In the genomic region with DNA sequence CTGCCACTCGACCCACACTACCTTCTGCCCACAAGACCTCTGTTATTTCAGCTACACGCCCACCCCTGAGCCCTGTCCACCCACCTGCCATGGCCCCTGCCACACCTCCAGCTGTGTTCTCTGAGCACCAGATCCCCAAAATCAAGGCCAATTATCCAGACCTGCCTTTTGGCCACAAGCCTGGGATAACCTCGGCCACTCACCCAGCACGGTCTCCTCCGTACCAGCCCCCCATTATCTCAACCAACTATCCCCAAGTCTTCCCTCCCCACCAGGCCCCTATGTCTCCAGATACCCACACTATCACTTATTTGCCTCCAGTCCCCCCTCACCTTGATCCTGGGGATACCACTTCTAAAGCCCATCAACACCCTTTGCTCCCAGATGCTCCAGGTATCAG, we compare ENCODE assay signal across 10 mouse cellular contexts. TPM values are rescaled to one million over a fixed set of nuclear protein-coding genes. Genes with fewer than 3 reads are reported as not detected.
DNase-seq lines count a peak whose midpoint lies in the region; ATAC-seq and TF ChIP-seq lines count a peak whose summit lies in the region.
"Had no signal": no experiment of that assay in that cellular context is flagged by ENCODE, and none has a peak within 500 bp of the region (broad histone marks: within the 10 kb centered on the region; RNA-seq: fewer than 3 reads in every experiment).

No protein-coding gene starts in this region.

- 88% methylated on average over 5 of the region's 5 CpGs for WGBS in forebrain, embryonic 12.5 days
- 84% methylated on average over 5 of the region's 5 CpGs for WGBS in forebrain, embryonic 14.5 days
- 74% methylated on average over 5 of the region's 5 CpGs for WGBS in liver, embryonic 11.5 days
- WGBS in liver, postnatal 0 days (ENCODE audit: insufficient replicate concordance): 77% methylated on average over 5 of the region's 5 CpGs
- 91% methylated on average over 5 of the region's 5 CpGs for WGBS in hindbrain, embryonic 13.5 days
- 87% methylated on average over 5 of the region's 5 CpGs for WGBS in neural tube, embryonic 12.5 days

- no peaks in the 10 kb centered on the region for H3K9me3 ChIP-seq in forebrain, embryonic 12.5 days
- no peaks in the 10 kb centered on the region for H3K9me3 ChIP-seq in forebrain, embryonic 14.5 days (replicated peaks; ENCODE audit: control insufficient read depth, low read length)
- H3K9me3 ChIP-seq in liver, embryonic 11.5 days (ENCODE audit: control insufficient read depth, low read length): no peaks in the 10 kb centered on the region
- H3K9me3 ChIP-seq in liver, postnatal 0 days (ENCODE audit: low read length): no peaks in the 10 kb centered on the region
- no peaks in the 10 kb centered on the region for H3K9me3 ChIP-seq in hindbrain, embryonic 13.5 days
- H3K9me3 ChIP-seq in neural tube, embryonic 12.5 days: no peaks in the 10 kb centered on the region
- H3K9me3 ChIP-seq: megakaryocyte, embryonic 14.5 days had no signal

- no peak for TF ChIP-seq CTCF in liver, postnatal 0 days (IDR thresholded peaks at IDR 0.05; ENCODE audit: low read depth)

- no peak for ATAC-seq in forebrain, embryonic 12.5 days (ENCODE audit: low FRiP score)
- no peak for ATAC-seq in forebrain, embryonic 14.5 days
- ATAC-seq in liver, embryonic 11.5 days (replicated peaks; ENCODE audit: low FRiP score): no peak
- no peak for ATAC-seq in liver, postnatal 0 days
- ATAC-seq in hindbrain, embryonic 13.5 days (ENCODE audit: low FRiP score): no peak
- no peak for ATAC-seq in neural tube, embryonic 12.5 days (ENCODE audit: low FRiP score, low read depth)

- no peak for DNase-seq in forebrain, embryonic 14.5 days (ENCODE audit: low spot score)
- DNase-seq in liver, embryonic 11.5 days (ENCODE audit: low spot score): no peak
- DNase-seq in liver, postnatal 0 days: no peak
- no peak for DNase-seq in left cerebral cortex, adult 8-10 months (ENCODE audit: low spot score in 2 of 2)
- no peak for DNase-seq in kidney, postnatal 36 days

- H3K4me1 ChIP-seq in forebrain, embryonic 12.5 days: peaks cover 54% of the 10 kb centered on the region
- peaks cover 24% of the 10 kb centered on the region for H3K4me1 ChIP-seq in forebrain, embryonic 14.5 days (ENCODE audit: control insufficient read depth, insufficient read depth, low read length)
- H3K4me1 ChIP-seq in liver, embryonic 11.5 days (replicated peaks; ENCODE audit: control insufficient read depth, insufficient read depth, low read length): peaks cover 62% of the 10 kb centered on the region
- H3K4me1 ChIP-seq in liver, postnatal 0 days (ENCODE audit: insufficient read depth): peaks cover 28% of the 10 kb centered on the region
- H3K4me1 ChIP-seq in hindbrain, embryonic 13.5 days (replicated peaks): peaks cover 52% of the 10 kb centered on the region
- H3K4me1 ChIP-seq in neural tube, embryonic 12.5 days: peaks cover 57% of the 10 kb centered on the region

- no peaks in the 10 kb centered on the region for H3K36me3 ChIP-seq in forebrain, embryonic 12.5 days (replicated peaks)
- no peaks in the 10 kb centered on the region for H3K36me3 ChIP-seq in forebrain, embryonic 14.5 days (ENCODE audit: control insufficient read depth, insufficient read depth, low read length)
- H3K36me3 ChIP-seq in liver, embryonic 11.5 days (ENCODE audit: control insufficient read depth, insufficient read depth, low read length): no peaks in the 10 kb centered on the region
- H3K36me3 ChIP-seq in liver, postnatal 0 days (replicated peaks; ENCODE audit: insufficient read depth, low read length): no peaks in the 10 kb centered on the region
- H3K36me3 ChIP-seq in hindbrain, embryonic 13.5 days: no peaks in the 10 kb centered on the region
- H3K36me3 ChIP-seq in neural tube, embryonic 12.5 days: no peaks in the 10 kb centered on the region

- no peak overlapping the region for H3K4me3 ChIP-seq in forebrain, embryonic 12.5 days (replicated peaks)
- no peak overlapping the region for H3K4me3 ChIP-seq in forebrain, embryonic 14.5 days (ENCODE audit: low read depth, low read length)
- peak overlapping the region; percentile 59; the same call in 1 of the 2 replicates for H3K4me3 ChIP-seq in liver, embryonic 11.5 days (ENCODE audit: low read depth, low read length)
- no peak overlapping the region for H3K4me3 ChIP-seq in liver, postnatal 0 days (ENCODE audit: low read depth, low read length)
- H3K4me3 ChIP-seq in hindbrain, embryonic 13.5 days: peak overlapping the region; percentile 45; the same call in 1 of the 2 replicates
- no peak overlapping the region for H3K4me3 ChIP-seq in neural tube, embryonic 12.5 days
- H3K4me3 ChIP-seq: megakaryocyte, embryonic 14.5 days had no signal

- no peak overlapping the region for H3K9ac ChIP-seq in forebrain, embryonic 12.5 days
- no peak overlapping the region for H3K9ac ChIP-seq in forebrain, embryonic 14.5 days (ENCODE audit: low read length)
- H3K9ac ChIP-seq in liver, embryonic 11.5 days (ENCODE audit: low read depth, low read length): no peak overlapping the region
- H3K9ac ChIP-seq in liver, postnatal 0 days (replicated peaks): no peak overlapping the region
- 0 out of 2 replicates have a peak overlapping the region, but pooled peaks have one; percentile 29 for H3K9ac ChIP-seq in hindbrain, embryonic 13.5 days
- no peak overlapping the region for H3K9ac ChIP-seq in neural tube, embryonic 12.5 days

- no peak for TF ChIP-seq EP300 in liver, postnatal 0 days (IDR thresholded peaks at IDR 0.05; ENCODE audit: low read depth)

- H3K27me3 ChIP-seq in forebrain, embryonic 12.5 days: peaks cover 68% of the 10 kb centered on the region
- H3K27me3 ChIP-seq in forebrain, embryonic 14.5 days (replicated peaks; ENCODE audit: control insufficient read depth, insufficient read depth, low read length): peaks cover 15% of the 10 kb centered on the region
- peaks cover 41% of the 10 kb centered on the region for H3K27me3 ChIP-seq in liver, embryonic 11.5 days (replicated peaks; ENCODE audit: control insufficient read depth, insufficient read depth, low read length)
- H3K27me3 ChIP-seq in liver, postnatal 0 days (ENCODE audit: insufficient read depth, low read length): peaks cover 55% of the 10 kb centered on the region
- peaks cover 73% of the 10 kb centered on the region for H3K27me3 ChIP-seq in hindbrain, embryonic 13.5 days
- peaks cover 55% of the 10 kb centered on the region for H3K27me3 ChIP-seq in neural tube, embryonic 12.5 days (replicated peaks)

- H3K27ac ChIP-seq in forebrain, embryonic 12.5 days: no peak overlapping the region
- H3K27ac ChIP-seq in forebrain, embryonic 14.5 days (ENCODE audit: low read depth, low read length): no peak overlapping the region
- no peak overlapping the region for H3K27ac ChIP-seq in liver, embryonic 11.5 days (ENCODE audit: low read depth, low read length)
- no peak overlapping the region for H3K27ac ChIP-seq in liver, postnatal 0 days (ENCODE audit: low read depth)
- no peak overlapping the region for H3K27ac ChIP-seq in hindbrain, embryonic 13.5 days
- no peak overlapping the region for H3K27ac ChIP-seq in neural tube, embryonic 12.5 days

- H3K4me2 ChIP-seq in forebrain, embryonic 12.5 days: peak overlapping the region; percentile 11; the same call in 1 of the 2 replicates
- no peak overlapping the region for H3K4me2 ChIP-seq in forebrain, embryonic 14.5 days (ENCODE audit: low read length)
- H3K4me2 ChIP-seq in liver, embryonic 11.5 days: peak overlapping the region; percentile 95
- no peak overlapping the region for H3K4me2 ChIP-seq in liver, postnatal 0 days (ENCODE audit: low read depth, low read length)
- peak overlapping the region; percentile 76 for H3K4me2 ChIP-seq in hindbrain, embryonic 13.5 days
- H3K4me2 ChIP-seq in neural tube, embryonic 12.5 days (replicated peaks): peak overlapping the region; percentile 86

RNA-seq across cellular contexts. Expression of a gene that starts 1.6 kb away (rescaled TPM):
- 16.4 and 17.1 TPM in 2 replicates for polyA plus RNA-seq in forebrain, embryonic 12.5 days (2016; fragmentation: Nextera tagmentation; extraction: Ambion mirVana)
- 12.5 and 16.2 TPM in 2 replicates for polyA plus RNA-seq in forebrain, embryonic 14.5 days (2014; fragmentation: Nextera tagmentation; extraction: Ambion mirVana)
- 28.6 and 29.3 TPM in 2 replicates for polyA plus RNA-seq in liver, embryonic 11.5 days (2014; fragmentation: Nextera tagmentation; extraction: Ambion mirVana)
- 2.0 and 2.4 TPM in 2 replicates for polyA plus RNA-seq in liver, postnatal 0 days (2015; fragmentation: Nextera tagmentation; extraction: Ambion mirVana)
- polyA plus RNA-seq in hindbrain, embryonic 13.5 days (2015; fragmentation: Nextera tagmentation; extraction: Ambion mirVana): 19.1 and 20.4 TPM in 2 replicates
- 22.9 and 26.3 TPM in 2 replicates for polyA plus RNA-seq in neural tube, embryonic 12.5 days (2016; fragmentation: Nextera tagmentation; extraction: Ambion mirVana)
- total RNA-seq in left cerebral cortex, adult 8-10 months (2022): 1 to 10 TPM; 5.3 to 6.6 (median 6.1) TPM

RNA-seq across cellular contexts. Expression of a gene that starts 15.8 kb away (rescaled TPM):
- polyA plus RNA-seq in forebrain, embryonic 12.5 days (2016; fragmentation: Nextera tagmentation; extraction: Ambion mirVana): 1.7 and 2.0 TPM in 2 replicates
- polyA plus RNA-seq in forebrain, embryonic 14.5 days (2014; fragmentation: Nextera tagmentation; extraction: Ambion mirVana): 5.4 and 7.5 TPM in 2 replicates
- polyA plus RNA-seq in liver, embryonic 11.5 days (2014; fragmentation: Nextera tagmentation; extraction: Ambion mirVana): 2.6 TPM in 2 replicates
- polyA plus RNA-seq in liver, postnatal 0 days (2015; fragmentation: Nextera tagmentation; extraction: Ambion mirVana): 0.79 and 0.96 TPM in 2 replicates
- polyA plus RNA-seq in hindbrain, embryonic 13.5 days (2015; fragmentation: Nextera tagmentation; extraction: Ambion mirVana): 6.2 and 8.4 TPM in 2 replicates
- polyA plus RNA-seq in neural tube, embryonic 12.5 days (2016; fragmentation: Nextera tagmentation; extraction: Ambion mirVana): 2.5 and 2.8 TPM in 2 replicates
- total RNA-seq in left cerebral cortex, adult 8-10 months (2022): 100 to 1,000 TPM; 135 to 156 (median 139) TPM
- total RNA-seq: common myeloid progenitor, adult 5-6 weeks had no signal

RNA-seq across cellular contexts. Expression of a gene that starts 18.9 kb away (rescaled TPM):
- 54.4 and 56.4 TPM in 2 replicates for polyA plus RNA-seq in forebrain, embryonic 12.5 days (2016; fragmentation: Nextera tagmentation; extraction: Ambion mirVana)
- polyA plus RNA-seq in forebrain, embryonic 14.5 days (2014; fragmentation: Nextera tagmentation; extraction: Ambion mirVana): 71.6 and 95.5 TPM in 2 replicates
- 77.8 and 83.4 TPM in 2 replicates for polyA plus RNA-seq in liver, embryonic 11.5 days (2014; fragmentation: Nextera tagmentation; extraction: Ambion mirVana)
- polyA plus RNA-seq in liver, postnatal 0 days (2015; fragmentation: Nextera tagmentation; extraction: Ambion mirVana): 84.0 and 87.5 TPM in 2 replicates
- polyA plus RNA-seq in hindbrain, embryonic 13.5 days (2015; fragmentation: Nextera tagmentation; extraction: Ambion mirVana): 57.6 and 58.2 TPM in 2 replicates
- 66.3 and 69.1 TPM in 2 replicates for polyA plus RNA-seq in neural tube, embryonic 12.5 days (2016; fragmentation: Nextera tagmentation; extraction: Ambion mirVana)
- total RNA-seq in left cerebral cortex, adult 8-10 months (2022): 10 to 100 TPM; 25.3 to 31.3 (median 28.6) TPM

RNA-seq across cellular contexts. Expression of a gene that starts 19.2 kb away (rescaled TPM):
- 0.87 and 1.6 TPM in 2 replicates for polyA plus RNA-seq in forebrain, embryonic 12.5 days (2016; fragmentation: Nextera tagmentation; extraction: Ambion mirVana)
- 1.3 and 1.4 TPM in 2 replicates for polyA plus RNA-seq in forebrain, embryonic 14.5 days (2014; fragmentation: Nextera tagmentation; extraction: Ambion mirVana)
- polyA plus RNA-seq in liver, embryonic 11.5 days (2014; fragmentation: Nextera tagmentation; extraction: Ambion mirVana): 1.3 and 1.4 TPM in 2 replicates
- polyA plus RNA-seq in liver, postnatal 0 days (2015; fragmentation: Nextera tagmentation; extraction: Ambion mirVana): 0.21 and 0.36 TPM in 2 replicates
- polyA plus RNA-seq in hindbrain, embryonic 13.5 days (2015; fragmentation: Nextera tagmentation; extraction: Ambion mirVana): 1.1 and 1.5 TPM in 2 replicates
- 2.0 and 2.5 TPM in 2 replicates for polyA plus RNA-seq in neural tube, embryonic 12.5 days (2016; fragmentation: Nextera tagmentation; extraction: Ambion mirVana)
- total RNA-seq in left cerebral cortex, adult 8-10 months (2022): 10 to 100 TPM; 72.9 to 88.1 (median 78.2) TPM

RNA-seq across cellular contexts. Expression of a gene that starts 28.3 kb away (rescaled TPM):
- 57.5 and 60.3 TPM in 2 replicates for polyA plus RNA-seq in forebrain, embryonic 12.5 days (2016; fragmentation: Nextera tagmentation; extraction: Ambion mirVana)
- polyA plus RNA-seq in forebrain, embryonic 14.5 days (2014; fragmentation: Nextera tagmentation; extraction: Ambion mirVana): 56.2 and 56.8 TPM in 2 replicates
- 61.2 and 61.3 TPM in 2 replicates for polyA plus RNA-seq in liver, embryonic 11.5 days (2014; fragmentation: Nextera tagmentation; extraction: Ambion mirVana)
- polyA plus RNA-seq in liver, postnatal 0 days (2015; fragmentation: Nextera tagmentation; extraction: Ambion mirVana): 20.7 and 22.6 TPM in 2 replicates
- 46.0 and 48.2 TPM in 2 replicates for polyA plus RNA-seq in hindbrain, embryonic 13.5 days (2015; fragmentation: Nextera tagmentation; extraction: Ambion mirVana)
- 58.7 TPM in 2 replicates for polyA plus RNA-seq in neural tube, embryonic 12.5 days (2016; fragmentation: Nextera tagmentation; extraction: Ambion mirVana)
- 10 to 100 TPM; 23.7 to 29.7 (median 25.4) TPM for total RNA-seq in left cerebral cortex, adult 8-10 months (2022)

Comparison
In these comparisons a context has a peak if more than half of its experiments do, and no peak if none do; other contexts are left out.
1. H3K4me2 ChIP-seq: peak in forebrain, embryonic 12.5 days (single experiment), liver, embryonic 11.5 days (single experiment), hindbrain, embryonic 13.5 days (single experiment) and neural tube, embryonic 12.5 days (single experiment); none in forebrain, embryonic 14.5 days (single experiment) and liver, postnatal 0 days (single experiment).
2. H3K4me3 ChIP-seq: peak in liver, embryonic 11.5 days (single experiment) and hindbrain, embryonic 13.5 days (single experiment); none in forebrain, embryonic 12.5 days (single experiment), forebrain, embryonic 14.5 days (single experiment), liver, postnatal 0 days (single experiment) and neural tube, embryonic 12.5 days (single experiment).